Mouse (Mus musculus) limb, embryonic 13.5 days (tissue): Measurements from ENCODE around the gene Akap13. TPM values are rescaled to one million over a fixed set of nuclear protein-coding genes. Genes with fewer than 3 reads are reported as not detected.

Source experiments
- ATAC-seq: fragments of 200-750 bp; cut with Nextera tagmentation; 2 replicates; pipeline ENCODE4 v1.8.0; 2017; ENCODE audit warnings: low read depth, moderate number of reproducible peaks, moderate TSS enrichment; ENCODE audit not compliant: low FRiP score
- H3K27ac ChIP-seq: fragments of 300-500 bp; sonication (generic); 2 replicates; pipeline ENCODE4 v1.5.1; 2015; ENCODE audit warnings: inconsistent platforms, mild to moderate bottlenecking, moderate library complexity
- H3K27me3 ChIP-seq: fragments of 300-500 bp; sonication (generic); 2 replicates; pipeline ENCODE4 v1.6.1; 2015; ENCODE audit warnings: mild to moderate bottlenecking, inconsistent platforms
- H3K36me3 ChIP-seq: fragments of 300-500 bp; sonication (generic); 2 replicates; pipeline ENCODE4 v1.6.1; 2015; ENCODE audit warnings: inconsistent platforms, mild to moderate bottlenecking, moderate library complexity
- H3K4me1 ChIP-seq: fragments of 300-500 bp; sonication (generic); 2 replicates; pipeline ENCODE4 v1.6.1; 2015; ENCODE audit warnings: inconsistent platforms
- H3K4me2 ChIP-seq: fragments of 300-500 bp; sonication (generic); replicated peaks from 2 replicates; pipeline ENCODE4 v1.6.1; 2015; ENCODE audit warnings: inconsistent platforms, mild to moderate bottlenecking, moderate library complexity
- H3K4me3 ChIP-seq: fragments of 300-500 bp; sonication (generic); 2 replicates; pipeline ENCODE4 v1.5.1; 2015; ENCODE audit warnings: moderate library complexity, mild to moderate bottlenecking, inconsistent platforms
- H3K9ac ChIP-seq: fragments of 300-500 bp; sonication (generic); 2 replicates; pipeline ENCODE4 v1.6.1; 2015; ENCODE audit warnings: mild to moderate bottlenecking, inconsistent platforms
- H3K9me3 ChIP-seq: fragments of 300-500 bp; sonication (generic); 2 replicates; pipeline ENCODE4 v1.6.1; 2016; ENCODE audit warnings: inconsistent platforms
- WGBS: fragments of 180-500 bp; shearing (Covaris S2); methylation state at CpG from one replicate; pipeline ENCODE4 v1.1.7; 2015; 5-methylcytosine and 5-hydroxymethylcytosine counted together
- polyA plus RNA-seq: library from polyadenylated mRNA; unstranded; fragments of >200 nt; fragmentation: Nextera tagmentation; extraction: Ambion mirVana; gene quantifications from 2 replicates; pipeline ENCODE4 v1.2.1, GENCODE M21; 2015

The Akap13 gene
- polyA plus RNA-seq, 1 experiment from 2014 or later = 39.6 TPM

GRCm38 (mm10) chr7:75648961-75649360 is 193.6 kb downstream of the Akap13 start:
- Histone ChIP-seq H3K9ac (no peak overlapping the region), H3K36me3 (no peaks in the 10 kb centered on the region), H3K4me1 (peaks cover 17% of the 10 kb centered on the region), H3K4me3 (no peak overlapping the region), H3K27ac (no peak overlapping the region), H3K27me3 (no peaks in the 10 kb centered on the region), H3K9me3 (no peaks in the 10 kb centered on the region), H3K4me2 (no peak overlapping the region)
- WGBS = 71% methylated on average over 4 of the region's 4 CpGs
- no peak for ATAC-seq

- Histone ChIP-seq H3K36me3 (no peaks in the 10 kb centered on the region), H3K9me3 (no peaks in the 10 kb centered on the region), H3K4me1 (peaks cover 8% of the 10 kb centered on the region), H3K9ac (no peak overlapping the region), H3K4me2 (no peak overlapping the region), H3K4me3 (no peak overlapping the region), H3K27ac (no peak overlapping the region), H3K27me3 (no peaks in the 10 kb centered on the region)
- 50% methylated on average over 1 of the region's 1 CpGs for WGBS
- ATAC-seq = no peak
Observed at GRCm38 (mm10) chr7:75649966-75650365, 194.6 kb downstream of the Akap13 start.

GRCm38 (mm10) chr7:75653684-75654317 is 198.5 kb downstream of the Akap13 start:
- no peaks in the 10 kb centered on the region for H3K9me3 ChIP-seq
- no peaks in the 10 kb centered on the region for H3K27me3 ChIP-seq
- H3K36me3 ChIP-seq = no peaks in the 10 kb centered on the region
- no peak overlapping the region for H3K4me3 ChIP-seq
- H3K4me2 ChIP-seq = no peak overlapping the region
- 71% methylated on average over 3 of the region's 3 CpGs for WGBS
- no peak overlapping the region for H3K9ac ChIP-seq
- H3K27ac ChIP-seq = no peak overlapping the region
- peaks cover 5% of the 10 kb centered on the region; the same call in 1 of the 2 replicates for H3K4me1 ChIP-seq
- ATAC-seq = no peak

GRCm38 (mm10) chr7:75655180-75656074 is 200.1 kb downstream of the Akap13 start:
- H3K9me3 ChIP-seq = no peaks in the 10 kb centered on the region
- no peak overlapping the region for H3K4me3 ChIP-seq
- no peak overlapping the region for H3K4me2 ChIP-seq
- no peaks in the 10 kb centered on the region for H3K4me1 ChIP-seq
- H3K27ac ChIP-seq = no peak overlapping the region
- 86% methylated on average over 11 of the region's 11 CpGs for WGBS
- no peak for ATAC-seq
- no peaks in the 10 kb centered on the region for H3K36me3 ChIP-seq
- H3K9ac ChIP-seq = no peak overlapping the region
- H3K27me3 ChIP-seq = no peaks in the 10 kb centered on the region

GRCm38 (mm10) chr7:75656297-75656852 is 201.0 kb downstream of the Akap13 start:
- WGBS = 83% methylated on average over 9 of the region's 9 CpGs

GRCm38 (mm10) chr7:75656896-75657295 is 201.6 kb downstream of the Akap13 start:
- H3K9me3 ChIP-seq = no peaks in the 10 kb centered on the region
- no peak for ATAC-seq

More at GRCm38 (mm10) chr7:75656297-75656852, 201.0 kb downstream of the Akap13 start:
- no peak overlapping the region for H3K27ac ChIP-seq
- H3K4me1 ChIP-seq = no peaks in the 10 kb centered on the region
- no peak overlapping the region for H3K9ac ChIP-seq
- H3K36me3 ChIP-seq = no peaks in the 10 kb centered on the region
- no peaks in the 10 kb centered on the region for H3K27me3 ChIP-seq
- no peaks in the 10 kb centered on the region for H3K9me3 ChIP-seq
- H3K4me2 ChIP-seq = no peak overlapping the region
- ATAC-seq = no peak
- no peak overlapping the region for H3K4me3 ChIP-seq

GRCm38 (mm10) chr7:75664455-75664854 is 209.1 kb downstream of the Akap13 start:
- 81% methylated on average over 3 of the region's 3 CpGs for WGBS
- H3K4me1 ChIP-seq = no peaks in the 10 kb centered on the region
- H3K4me3 ChIP-seq = no peak overlapping the region
- H3K27ac ChIP-seq = no peak overlapping the region
- no peaks in the 10 kb centered on the region for H3K27me3 ChIP-seq
- H3K36me3 ChIP-seq = peaks cover 7% of the 10 kb centered on the region; the same call in 1 of the 2 replicates
- no peak overlapping the region for H3K4me2 ChIP-seq
- H3K9ac ChIP-seq = no peak overlapping the region
- ATAC-seq = no peak
- H3K9me3 ChIP-seq = no peaks in the 10 kb centered on the region

More at GRCm38 (mm10) chr7:75656896-75657295, 201.6 kb downstream of the Akap13 start:
- Histone ChIP-seq H3K4me2 (no peak overlapping the region), H3K4me3 (no peak overlapping the region), H3K36me3 (no peaks in the 10 kb centered on the region), H3K4me1 (no peaks in the 10 kb centered on the region), H3K27me3 (no peaks in the 10 kb centered on the region), H3K27ac (no peak overlapping the region), H3K9ac (no peak overlapping the region)
- 78% methylated on average over 1 of the region's 1 CpGs for WGBS

GRCm38 (mm10) chr7:75666982-75667381 is 211.6 kb downstream of the Akap13 start:
- no peak overlapping the region for H3K4me2 ChIP-seq
- WGBS = 89% methylated on average over 3 of the region's 3 CpGs

GRCm38 (mm10) chr7:75667531-75667930 is 212.2 kb downstream of the Akap13 start:
- no peaks in the 10 kb centered on the region for H3K9me3 ChIP-seq
- H3K4me3 ChIP-seq = no peak overlapping the region
- H3K27ac ChIP-seq = no peak overlapping the region
- no peak overlapping the region for H3K4me2 ChIP-seq
- WGBS = 93% methylated on average over 6 of the region's 6 CpGs
- H3K36me3 ChIP-seq = peaks cover 7% of the 10 kb centered on the region; the same call in 1 of the 2 replicates
- no peaks in the 10 kb centered on the region for H3K27me3 ChIP-seq
- H3K9ac ChIP-seq = no peak overlapping the region
- ATAC-seq = no peak
- H3K4me1 ChIP-seq = no peaks in the 10 kb centered on the region

More at GRCm38 (mm10) chr7:75666982-75667381, 211.6 kb downstream of the Akap13 start:
- H3K4me1 ChIP-seq = no peaks in the 10 kb centered on the region
- H3K9ac ChIP-seq = no peak overlapping the region
- no peak overlapping the region for H3K27ac ChIP-seq
- ATAC-seq = 0 out of 2 replicates have a peak, but pooled peaks have one; percentile 32
- H3K4me3 ChIP-seq = no peak overlapping the region
- no peaks in the 10 kb centered on the region for H3K27me3 ChIP-seq
- no peaks in the 10 kb centered on the region for H3K9me3 ChIP-seq
- H3K36me3 ChIP-seq = peaks cover 7% of the 10 kb centered on the region; the same call in 1 of the 2 replicates

- no peak for ATAC-seq
- H3K27ac ChIP-seq = no peak overlapping the region
- no peaks in the 10 kb centered on the region for H3K27me3 ChIP-seq
- H3K36me3 ChIP-seq = peaks cover 7% of the 10 kb centered on the region; the same call in 1 of the 2 replicates
- no peak overlapping the region for H3K9ac ChIP-seq
- no peaks in the 10 kb centered on the region for H3K4me1 ChIP-seq
- H3K4me3 ChIP-seq = no peak overlapping the region
- no peak overlapping the region for H3K4me2 ChIP-seq
- WGBS = 26% methylated on average over 1 of the region's 1 CpGs
- H3K9me3 ChIP-seq = no peaks in the 10 kb centered on the region
Observed at GRCm38 (mm10) chr7:75668396-75668795, 213.1 kb downstream of the Akap13 start.

- Histone ChIP-seq H3K36me3 (peaks cover 1% of the 10 kb centered on the region; the same call in 1 of the 2 replicates), H3K4me2 (no peak overlapping the region), H3K9me3 (no peaks in the 10 kb centered on the region), H3K27ac (no peak overlapping the region), H3K9ac (no peak overlapping the region), H3K27me3 (no peaks in the 10 kb centered on the region), H3K4me3 (no peak overlapping the region), H3K4me1 (no peaks in the 10 kb centered on the region)
- no peak for ATAC-seq
- WGBS = 57% methylated on average over 6 of the region's 6 CpGs
Observed at GRCm38 (mm10) chr7:75669416-75669815, 214.1 kb downstream of the Akap13 start.

GRCm38 (mm10) chr7:75679631-75680030 is 224.3 kb downstream of the Akap13 start:
- H3K4me2 ChIP-seq = no peak overlapping the region
- no peaks in the 10 kb centered on the region for H3K27me3 ChIP-seq
- ATAC-seq = no peak
- H3K27ac ChIP-seq = no peak overlapping the region
- 92% methylated on average over 9 of the region's 9 CpGs for WGBS
- H3K36me3 ChIP-seq = peaks cover 10% of the 10 kb centered on the region
- H3K4me3 ChIP-seq = no peak overlapping the region
- no peak overlapping the region for H3K9ac ChIP-seq
- H3K4me1 ChIP-seq = peaks cover 18% of the 10 kb centered on the region
- no peaks in the 10 kb centered on the region for H3K9me3 ChIP-seq
